Mouse (Mus musculus) lung, postnatal 14 days (tissue): ENCODE data around the gene Sfxn3.

ENCODE experiments used
- DNase-seq: peaks from one replicate; pipeline ENCODE4 v3.0.0; 2021

Sfxn3 gene

GRCm38 (mm10) chr19:45048644-45049365, 1.5 kb downstream of the Sfxn3 start:
- DNase-seq = no peak

GRCm38 (mm10) chr19:45049523-45049922, 2.2 kb downstream of the Sfxn3 start:
- DNase-seq = no peak

GRCm38 (mm10) chr19:45053451-45053850, 6.1 kb downstream of the Sfxn3 start:
- no peak for DNase-seq

- no peak for DNase-seq
Measured at GRCm38 (mm10) chr19:45054892-45055690, 7.8 kb downstream of the Sfxn3 start.

DNA sequence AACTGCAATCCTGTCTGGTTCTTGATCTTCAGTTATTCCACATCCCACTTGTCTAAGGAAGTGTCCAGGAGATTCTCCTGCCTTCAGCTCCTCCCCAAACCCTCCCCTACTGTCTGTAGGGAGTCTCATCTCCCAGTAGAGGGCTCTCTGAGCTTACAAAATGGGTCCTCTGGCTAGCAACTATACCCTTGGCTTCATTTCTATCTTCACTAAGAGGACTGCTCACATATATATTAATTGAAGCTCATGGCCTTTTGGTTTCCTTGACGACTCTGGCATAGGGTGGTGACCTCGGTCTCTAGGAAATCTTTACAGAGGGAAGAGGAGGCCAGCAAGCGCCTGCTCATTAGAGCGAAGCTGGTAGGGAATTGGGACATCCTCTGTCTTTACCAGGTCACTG, 9.1 kb downstream of the Sfxn3 start:
- peak; percentile 48 for DNase-seq

DNA sequence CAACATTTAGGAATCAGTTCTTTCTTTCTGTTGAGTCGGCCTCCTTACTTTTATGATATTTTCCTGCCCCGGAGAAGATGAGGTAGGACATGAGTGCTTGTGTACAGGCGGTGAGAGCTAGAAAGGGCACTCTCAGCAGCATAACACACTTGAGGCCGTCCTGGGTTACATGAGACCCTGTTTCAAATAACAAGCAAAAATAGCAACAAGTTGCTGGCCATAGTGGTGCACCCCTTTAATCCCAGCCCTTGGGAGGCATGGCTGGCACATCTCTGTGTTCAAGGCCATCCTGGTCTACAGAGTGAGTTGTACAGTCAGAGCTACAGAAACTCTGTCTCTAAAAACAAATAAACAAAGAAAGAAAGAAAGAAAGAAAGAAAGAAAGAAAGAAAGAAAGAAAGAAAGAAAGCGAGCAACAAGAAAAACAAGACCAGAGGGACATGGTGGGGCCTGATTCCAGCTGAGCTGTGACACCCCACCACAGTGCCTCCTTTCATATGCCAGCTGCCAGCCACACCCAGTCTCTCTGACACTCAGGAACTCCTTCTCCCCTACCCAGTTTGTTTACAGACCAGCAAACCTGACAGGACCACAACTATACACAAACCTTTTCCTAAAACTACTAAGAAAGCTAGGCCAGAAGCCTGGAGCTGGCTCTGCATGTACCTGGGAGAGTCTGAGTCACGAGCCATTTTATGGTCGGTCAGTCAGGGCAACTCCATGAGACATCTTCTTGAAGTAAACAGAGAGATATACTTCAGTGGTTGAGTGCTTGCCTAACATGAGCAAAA, 9.8 kb downstream of the Sfxn3 start:
- no peak for DNase-seq

- no peak for DNase-seq
Measured at GRCm38 (mm10) chr19:45057724-45058112, 10.4 kb downstream of the Sfxn3 start.

DNA sequence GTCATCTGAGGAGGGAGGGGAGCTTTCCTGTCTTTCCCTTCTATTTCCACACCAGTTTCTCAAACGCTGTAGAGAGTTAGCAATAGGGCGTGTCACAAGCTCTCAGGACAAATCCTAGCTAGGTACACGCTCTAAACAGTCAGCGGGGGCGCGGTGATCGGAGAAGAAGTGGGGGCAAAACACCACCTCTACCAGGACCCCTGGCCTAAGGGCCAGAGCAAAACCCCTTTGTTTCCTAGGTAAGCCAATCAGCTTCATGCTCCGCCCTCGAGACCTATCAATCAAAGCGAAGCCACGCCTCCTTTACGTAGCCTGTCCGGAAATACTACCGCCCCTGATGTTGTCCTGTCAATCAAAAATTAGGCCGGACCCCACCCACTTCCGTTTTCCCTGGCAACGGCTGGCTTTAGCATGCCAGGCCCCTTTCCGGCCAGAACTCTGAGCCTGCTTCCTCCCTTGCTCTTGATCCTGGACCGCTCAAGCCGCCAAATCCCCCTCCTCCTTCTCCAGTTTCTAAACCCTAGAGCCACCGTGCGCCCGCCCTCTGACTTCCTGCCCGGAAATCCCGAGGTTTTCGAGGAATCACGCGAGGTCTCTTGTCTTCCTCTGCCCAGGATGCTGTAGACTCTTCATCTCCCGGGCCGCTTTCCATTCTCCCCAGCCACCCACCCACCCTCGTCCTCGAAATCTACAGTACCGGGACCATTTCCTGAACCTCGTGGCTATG, 11.0 kb downstream of the Sfxn3 start:
- peak; percentile 96 for DNase-seq

DNA sequence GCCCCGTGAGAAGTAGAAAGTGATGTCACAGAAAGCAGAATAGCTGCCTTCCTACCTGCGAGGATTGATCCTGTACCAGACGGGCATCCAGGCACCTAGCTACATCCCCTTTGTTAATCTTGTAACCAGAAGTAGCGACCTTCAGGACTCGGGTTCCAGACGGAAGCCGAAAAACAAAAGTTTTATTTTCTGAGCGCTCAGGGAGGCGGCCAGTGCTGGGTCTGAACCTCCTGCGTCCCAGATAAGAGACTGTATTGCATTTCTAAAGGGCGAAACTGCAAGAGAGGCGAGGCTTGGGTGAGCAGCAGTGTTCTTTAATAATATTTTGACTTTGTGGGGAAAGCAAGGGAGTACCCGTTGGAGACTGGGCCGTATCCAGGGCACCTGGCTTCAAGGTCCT, 11.5 kb downstream of the Sfxn3 start:
- no peak for DNase-seq

GRCm38 (mm10) chr19:45063565-45064292, 16.4 kb downstream of the Sfxn3 start:
- DNase-seq = peak; percentile 76

GRCm38 (mm10) chr19:45065226-45065625, 17.9 kb downstream of the Sfxn3 start:
- no peak for DNase-seq

DNA sequence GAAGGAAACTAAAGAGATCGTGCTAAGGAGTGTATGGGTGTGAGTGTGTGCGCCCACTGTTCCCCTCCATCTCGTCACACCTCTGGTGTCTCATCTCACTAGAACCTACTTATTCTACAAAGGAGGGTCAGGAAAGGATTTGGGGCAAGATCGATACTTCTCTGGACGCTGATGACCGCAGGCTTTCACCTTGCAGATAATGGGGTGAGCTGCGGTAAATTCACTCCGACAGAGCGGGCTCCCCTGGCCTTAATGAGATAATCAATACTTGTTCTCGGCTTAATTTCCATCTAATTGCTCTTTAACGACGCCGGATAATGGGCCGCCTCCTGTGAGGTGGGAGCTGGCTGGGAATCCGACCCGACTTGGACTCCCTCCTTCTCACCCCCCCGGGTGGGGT, 19.9 kb downstream of the Sfxn3 start:
- no peak for DNase-seq

GRCm38 (mm10) chr19:45067758-45068510, 20.6 kb downstream of the Sfxn3 start:
- DNase-seq = no peak

DNA sequence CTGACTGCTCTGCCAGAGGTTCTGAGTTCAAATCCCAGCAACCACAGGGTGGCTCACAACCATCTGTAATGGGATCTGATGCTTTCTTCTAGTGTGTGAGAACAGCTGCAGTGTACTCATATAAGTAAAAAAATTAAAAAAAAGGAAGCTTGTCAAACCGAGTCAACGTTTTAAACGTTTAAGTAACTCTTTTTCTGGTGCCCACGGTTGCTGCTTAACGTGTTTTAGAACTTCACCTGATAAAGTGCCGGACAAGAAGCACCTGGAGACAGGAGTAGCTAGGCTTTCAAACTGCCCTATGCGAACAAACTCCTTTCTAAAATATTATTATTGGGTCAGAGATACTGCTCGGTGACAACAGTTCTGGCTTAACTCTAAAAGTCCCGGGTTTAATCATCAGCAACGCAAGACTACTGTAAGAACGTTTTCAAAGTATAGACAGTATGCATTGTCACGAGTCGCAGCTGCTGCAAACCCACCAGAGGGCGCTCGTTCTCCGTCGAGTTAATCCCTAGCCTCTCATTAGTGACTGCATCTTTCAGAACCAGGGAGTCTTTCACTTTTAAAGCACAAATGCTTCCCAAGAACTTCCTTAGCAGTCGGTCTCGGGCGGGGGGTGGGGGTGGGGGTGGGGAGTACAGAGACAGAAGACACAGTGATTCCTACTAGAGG, 26.7 kb downstream of the Sfxn3 start:
- peak; percentile 93 for DNase-seq

GRCm38 (mm10) chr19:45074580-45075322, 27.4 kb downstream of the Sfxn3 start, which contains the start of gene Kazald1:
Gene Kazald1 (plus strand): TSS chr19:45075241.
- peak; percentile 96 for DNase-seq

GRCm38 (mm10) chr19:45075323-45076035, 28.2 kb downstream of the Sfxn3 start:
- no peak for DNase-seq

DNA sequence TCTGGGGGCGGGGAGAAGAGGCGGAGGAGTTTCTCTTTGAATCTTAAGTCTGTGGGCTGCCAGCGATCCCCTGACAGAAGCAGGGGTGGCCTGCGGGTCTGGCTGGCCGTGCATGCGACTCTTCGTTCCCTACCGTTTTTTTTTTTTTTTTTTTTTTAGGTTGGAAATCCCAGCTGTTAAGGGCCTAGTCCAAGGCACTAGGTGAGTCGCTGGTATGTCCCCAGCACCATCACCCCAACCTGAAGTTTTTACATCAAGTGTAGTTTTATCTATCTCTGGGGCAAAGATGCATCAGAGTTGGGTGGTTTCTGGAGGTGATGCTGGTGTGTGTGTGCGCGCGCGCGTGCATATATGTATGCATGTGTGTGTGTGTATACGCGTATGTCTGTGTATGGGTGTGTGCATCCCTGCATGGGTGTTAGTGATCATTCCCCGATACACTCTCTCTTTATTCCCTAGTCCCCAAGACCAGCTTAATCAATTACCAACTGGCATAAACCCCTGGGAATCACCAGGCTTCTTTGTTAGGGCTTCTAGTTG, 28.8 kb downstream of the Sfxn3 start:
- no peak for DNase-seq

DNA sequence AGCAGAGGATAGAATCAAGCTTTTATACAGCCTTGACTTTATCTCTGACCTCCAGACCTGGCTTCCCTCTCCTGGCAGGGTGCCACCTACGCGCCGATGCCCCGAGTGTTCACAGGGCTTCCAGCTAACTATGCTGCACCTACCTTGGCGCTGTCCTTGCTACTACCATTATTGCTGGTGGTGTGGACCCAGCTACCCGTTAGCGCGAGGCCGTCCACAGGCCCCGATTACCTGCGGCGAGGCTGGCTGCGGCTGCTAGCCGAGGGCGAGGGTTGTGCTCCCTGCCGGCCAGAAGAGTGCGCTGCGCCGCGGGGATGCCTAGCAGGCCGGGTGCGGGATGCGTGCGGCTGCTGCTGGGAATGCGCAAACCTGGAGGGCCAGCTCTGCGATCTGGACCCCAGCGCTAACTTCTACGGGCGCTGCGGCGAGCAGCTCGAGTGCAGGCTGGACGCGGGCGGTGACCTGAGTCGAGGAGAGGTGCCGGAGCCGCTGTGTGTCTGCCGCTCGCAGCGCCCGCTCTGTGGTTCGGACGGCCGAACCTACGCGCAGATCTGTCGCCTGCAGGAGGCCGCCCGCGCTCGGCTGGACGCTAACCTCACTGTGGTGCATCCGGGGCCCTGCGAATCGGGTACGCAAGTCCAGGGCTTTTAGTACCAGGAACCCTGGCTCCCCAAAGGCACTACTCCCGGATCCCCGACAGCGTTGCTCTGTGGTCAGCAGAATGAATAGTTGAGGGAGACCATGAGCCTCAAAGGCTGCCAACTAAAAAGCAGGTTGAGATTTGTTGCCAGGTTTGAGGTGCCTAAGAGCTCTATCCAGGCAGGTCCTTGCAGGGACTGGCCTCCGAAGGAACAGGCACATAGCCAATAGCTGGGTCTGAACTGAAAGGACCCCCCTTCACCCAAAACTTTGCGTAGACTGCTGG, 29.5 kb downstream of the Sfxn3 start:
- peak; percentile 67 for DNase-seq
